Mouse (Mus musculus) ES-E14 (cell line): ENCODE results near the gene Psmf1. TPM values are rescaled to one million over a fixed set of nuclear protein-coding genes. Genes with fewer than 3 reads are reported as not detected.

Experiments
- DNase-seq: peaks from one replicate; pipeline ENCODE4 v3.0.0-alpha.2; 2013; ENCODE audit warnings: low read depth, low spot score
- H3K27ac ChIP-seq: 2 replicates; pipeline ENCODE4 v1.5.1; 2012; ENCODE audit warnings: low read depth, mild to moderate bottlenecking, low read length, moderate library complexity, mixed read lengths; ENCODE audit not compliant: poor library complexity, insufficient read depth, severe bottlenecking
- H3K36me3 ChIP-seq: 2 replicates; pipeline ENCODE4 v1.6.1; 2012; ENCODE audit warnings: mild to moderate bottlenecking, low read length, moderate library complexity, mixed read lengths; ENCODE audit not compliant: control insufficient read depth, poor library complexity, insufficient read depth, severe bottlenecking
- H3K4me1 ChIP-seq, 2 experiments: fragments of 150-350 bp in 1 of 2; sonication (generic) in 1 of 2; 2 replicates each; pipeline ENCODE4 v1.6.1; 2012; ENCODE audit warnings: low read length in 2 of 2, mild to moderate bottlenecking in 1 of 2, mixed read lengths in 1 of 2; ENCODE audit not compliant: control insufficient read depth in 2 of 2, insufficient read depth in 2 of 2, poor library complexity in 1 of 2
- H3K4me3 ChIP-seq, 2 experiments: fragments of 150-350 bp in 1 of 2; sonication (generic) in 1 of 2; 2 replicates each; pipeline ENCODE4 v1.5.1; 2012; ENCODE audit warnings: low read length in 2 of 2, low read depth in 1 of 2, mild to moderate bottlenecking in 1 of 2, mixed read lengths in 1 of 2; ENCODE audit not compliant: insufficient read depth in 1 of 2, poor library complexity in 1 of 2, severe bottlenecking in 1 of 2
- H3K9ac ChIP-seq: 2 replicates; pipeline ENCODE4 v1.6.1; 2012; ENCODE audit warnings: low read depth, mild to moderate bottlenecking, low read length, mixed read lengths; ENCODE audit not compliant: poor library complexity, insufficient read depth, severe bottlenecking
- H3K9me3 ChIP-seq: fragments of 150-350 bp; sonication (generic); 2 replicates; pipeline ENCODE4 v1.6.1; 2012; ENCODE audit warnings: low read depth, mild to moderate bottlenecking, low read length; ENCODE audit not compliant: control insufficient read depth, insufficient read depth
- CHD2 ChIP-seq: IDR thresholded peaks from 2 replicates; pipeline ENCODE4 v1.6.1; 2014; ENCODE audit warnings: mild to moderate bottlenecking, low read depth, low read length, inconsistent platforms
- HCFC1 ChIP-seq: IDR thresholded peaks from 2 replicates; pipeline ENCODE4 v1.6.1; 2012; ENCODE audit warnings: low read length, inconsistent platforms, borderline replicate concordance; ENCODE audit not compliant: insufficient read depth
- MAFK ChIP-seq: IDR thresholded peaks from 2 replicates; pipeline ENCODE4 v1.6.1; 2014; ENCODE audit warnings: mild to moderate bottlenecking, low read depth, low read length, inconsistent platforms; ENCODE audit not compliant: insufficient read depth
- ZC3H11A ChIP-seq: IDR thresholded peaks from 2 replicates; pipeline ENCODE4 v1.6.1; 2012; ENCODE audit warnings: low read depth, mild to moderate bottlenecking, inconsistent platforms, low read length, borderline replicate concordance
- ZNF384 ChIP-seq: IDR thresholded peaks from 2 replicates; pipeline ENCODE4 v1.6.1; 2012; ENCODE audit warnings: low read depth, low read length, inconsistent platforms
- in situ Hi-C, 2 experiments: fragments of 600-800 bp; cut with MboI; formaldehyde crosslinking; loops; one replicate each; pipeline ENCODE4 v1.15.1; 2025; ENCODE audit warnings: low sequenced_read_pairs in 2 of 2, inconsistent platforms in 1 of 2; ENCODE audit not compliant: unreplicated experiment in 2 of 2
- total RNA-seq: library from RNA; depleted of rRNA; stranded (reverse); fragments of 300-350 nt; gene quantifications from 2 replicates; pipeline ENCODE4 v1.2.3, GENCODE M21; 2012

Gene Psmf1
- total RNA-seq, 1 experiment, result 21.7 TPM

DNA sequence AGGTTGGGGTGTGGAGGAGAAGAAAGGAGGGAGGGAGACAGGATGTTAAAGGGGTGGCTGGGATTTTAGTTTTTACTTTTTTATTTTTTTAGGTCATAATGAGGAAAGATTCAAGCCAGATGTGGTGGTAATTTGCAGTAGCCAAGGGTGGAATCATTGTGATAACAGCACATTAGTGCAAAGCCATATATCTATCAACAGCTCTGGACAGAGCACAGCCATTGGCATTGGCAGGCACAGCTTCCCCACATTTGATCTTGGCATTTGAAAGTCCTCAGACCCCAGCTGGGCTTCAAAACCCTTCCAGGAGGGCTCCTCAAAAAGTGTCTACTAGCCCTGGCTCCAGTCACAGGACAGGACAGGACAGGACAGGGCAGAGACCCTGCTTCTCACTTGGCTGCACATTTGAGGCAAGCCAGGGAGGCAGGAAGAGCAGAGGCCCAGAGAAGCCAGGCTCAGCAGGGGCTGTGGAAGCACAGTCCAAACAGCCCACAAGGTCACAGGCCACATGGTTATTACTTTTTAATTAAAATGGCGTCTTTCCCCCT is 14.9 kb upstream of the Psmf1 start:
- Histone ChIP-seq H3K27ac (no peak overlapping the region), H3K4me1 (no peaks in the 10 kb centered on the region), H3K9me3 (no peaks in the 10 kb centered on the region), H3K36me3 (no peaks in the 10 kb centered on the region), H3K4me3 (no peak overlapping the region), H3K9ac (no peak overlapping the region)
- DNase-seq, result no peak
- in situ Hi-C loops, result no loop called here
- TF ChIP-seq ZC3H11A (no peak), CHD2 (no peak), ZNF384 (no peak), MAFK (no peak), HCFC1 (no peak)

DNA sequence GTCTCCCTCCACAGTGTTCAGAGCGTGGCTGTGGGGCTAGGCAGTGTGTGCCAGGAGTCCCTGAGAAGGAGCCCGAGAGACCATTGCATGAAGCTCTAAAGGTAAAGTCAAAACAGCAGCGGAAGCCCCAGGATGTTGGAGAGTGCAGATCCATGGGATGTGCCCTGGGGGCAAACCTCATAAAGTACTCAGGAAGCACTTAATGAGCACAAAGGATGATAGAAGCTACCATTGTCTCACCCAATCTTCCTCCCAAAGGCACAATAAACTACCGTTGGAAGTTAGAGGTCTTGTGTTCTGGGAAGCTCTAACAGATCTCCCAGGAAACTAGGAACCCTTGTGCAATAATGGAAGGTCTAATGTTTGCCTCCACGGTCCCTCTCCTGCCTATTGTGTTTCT is 13.5 kb upstream of the Psmf1 start:
- Histone ChIP-seq H3K27ac (no peak overlapping the region), H3K4me3 (no peak overlapping the region), H3K36me3 (no peaks in the 10 kb centered on the region), H3K9ac (no peak overlapping the region), H3K9me3 (no peaks in the 10 kb centered on the region), H3K4me1 (no peaks in the 10 kb centered on the region)
- in situ Hi-C loops, result no loop called here
- peak; percentile 88 for DNase-seq
- no peak for TF ChIP-seq HCFC1
- no peak for TF ChIP-seq ZC3H11A
- TF ChIP-seq MAFK, result no peak
- no peak for TF ChIP-seq ZNF384

DNA sequence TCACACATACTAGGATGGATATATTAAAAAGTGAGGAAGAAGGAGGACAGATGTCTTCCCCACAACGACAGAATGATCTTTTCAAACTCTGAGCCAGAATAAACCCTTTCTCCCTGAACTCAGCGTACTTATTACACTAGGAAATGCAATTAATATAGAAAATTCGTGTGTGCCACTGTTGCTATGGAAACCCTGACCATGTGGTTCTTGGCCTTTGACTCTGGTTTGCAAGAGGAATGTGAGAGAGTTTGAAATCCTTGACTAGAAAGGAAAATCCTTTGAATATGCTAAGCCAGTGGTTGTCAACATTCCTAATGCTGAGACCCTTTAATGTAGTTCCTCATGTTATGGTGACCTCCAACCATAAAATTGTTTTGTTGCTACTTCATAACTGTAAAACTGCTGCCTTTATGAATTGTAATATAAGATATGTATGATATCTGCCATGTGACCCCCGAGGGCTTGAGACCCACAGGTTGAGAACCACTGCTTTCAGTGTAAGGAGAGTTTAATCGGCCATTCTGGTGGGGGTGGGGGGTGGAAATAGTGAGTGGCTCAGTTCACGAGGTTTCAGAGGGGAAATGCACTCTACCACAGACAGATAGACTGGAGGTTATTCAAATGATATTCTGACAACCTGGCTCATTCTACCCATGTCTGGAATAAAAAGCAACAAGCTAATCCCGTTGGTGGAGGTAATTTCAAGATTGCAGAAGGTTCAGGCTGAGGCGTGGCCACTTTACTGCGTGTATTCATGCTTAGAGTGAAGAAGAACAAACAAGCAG is 12.5 kb upstream of the Psmf1 start:
- DNase-seq, result no peak
- Histone ChIP-seq H3K4me3 (no peak overlapping the region), H3K9ac (no peak overlapping the region), H3K36me3 (no peaks in the 10 kb centered on the region), H3K27ac (no peak overlapping the region), H3K4me1 (no peaks in the 10 kb centered on the region), H3K9me3 (no peaks in the 10 kb centered on the region)
- no peak for TF ChIP-seq MAFK
- TF ChIP-seq ZC3H11A, result no peak
- no peak for TF ChIP-seq HCFC1
- no peak for TF ChIP-seq CHD2
- no peak for TF ChIP-seq ZNF384
- in situ Hi-C loops, result no loop called here

DNA sequence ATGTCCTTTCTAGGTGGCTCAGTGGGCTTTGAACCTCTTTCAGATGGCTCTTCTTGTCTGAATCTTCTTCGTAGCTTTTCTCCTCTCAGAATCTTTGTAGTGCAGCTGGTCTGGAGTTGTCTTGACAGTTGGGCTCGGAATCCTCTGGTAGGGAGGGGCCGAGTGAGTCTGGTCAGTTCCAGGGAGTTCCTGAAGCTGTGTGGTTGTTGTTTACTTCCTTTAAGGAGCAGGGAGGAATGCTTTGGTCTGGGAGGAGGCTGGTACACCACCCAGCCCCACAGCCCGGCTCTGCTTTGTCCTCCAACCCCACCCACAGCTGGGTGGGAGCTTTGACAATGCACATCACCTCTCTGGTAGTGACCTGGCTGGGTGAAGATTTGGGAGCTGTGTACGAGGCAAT is 7.3 kb upstream of the Psmf1 start:
- no peaks in the 10 kb centered on the region for H3K9me3 ChIP-seq
- no peaks in the 10 kb centered on the region for H3K36me3 ChIP-seq
- in situ Hi-C loops, result no loop called here
- no peak for TF ChIP-seq HCFC1
- TF ChIP-seq CHD2, result no peak
- H3K9ac ChIP-seq, result no peak overlapping the region
- H3K4me3 ChIP-seq, result no peak overlapping the region
- no peaks in the 10 kb centered on the region for H3K4me1 ChIP-seq
- H3K27ac ChIP-seq, result no peak overlapping the region
- no peak for DNase-seq
